Mouse (Mus musculus): ENCODE data around the gene Grifin. TPM values are rescaled to one million over a fixed set of nuclear protein-coding genes. Genes with fewer than 3 reads are reported as not detected.
A peak's percentile ranks its signal among the peaks of the same experiment; 100 is the strongest.

Grifin gene
- total and polyA plus RNA-seq, 2 experiments from 2014 or later: 0.25 TPM; not detected in 1

GRCm38 (mm10) chr5:140609511-140610272 lies 44.8 kb upstream of the Grifin start:
- peaks cover 5% of the 10 kb centered on the region; the same call in 1 of the 2 replicates for H3K27me3 ChIP-seq (ENCODE audit: insufficient read depth, low read length)
- H3K9ac ChIP-seq (replicated peaks; ENCODE audit: low read length): peak overlapping the region; percentile 75; the same call in 1 of the 2 replicates
- TF ChIP-seq CTCF (IDR thresholded peaks at IDR 0.05; ENCODE audit: low read depth): no peak
- H3K4me2 ChIP-seq (ENCODE audit: low read depth, low read length): peak overlapping the region; percentile 80
- H3K36me3 ChIP-seq (ENCODE audit: insufficient read depth, low read length): 0 out of 2 replicates have a peak, but pooled peaks cover 4% of the 10 kb centered on the region
- 13% methylated on average over 13 of the region's 13 CpGs for WGBS
- ATAC-seq: peak; percentile 33; the same call in 1 of the 2 replicates
- H3K27ac ChIP-seq: peak overlapping the region; percentile 83
- peak; percentile 82 for DNase-seq (ENCODE audit: low spot score)
- peaks cover 11% of the 10 kb centered on the region for H3K4me1 ChIP-seq (ENCODE audit: insufficient read depth, low read length)
- peak overlapping the region; percentile 62 for H3K4me3 ChIP-seq (ENCODE audit: low read length)
- H3K9me3 ChIP-seq (ENCODE audit: low read length): no peaks in the 10 kb centered on the region

GRCm38 (mm10) chr5:140608634-140609015 lies 43.8 kb upstream of the Grifin start:
- peak overlapping the region; percentile 83 for H3K27ac ChIP-seq
- H3K36me3 ChIP-seq (ENCODE audit: insufficient read depth, low read length): 0 out of 2 replicates have a peak, but pooled peaks cover under 1% of the 10 kb centered on the region
- no peak for TF ChIP-seq CTCF (IDR thresholded peaks at IDR 0.05; ENCODE audit: low read depth)
- peaks cover 5% of the 10 kb centered on the region; the same call in 1 of the 2 replicates for H3K27me3 ChIP-seq (ENCODE audit: insufficient read depth, low read length)
- no peaks in the 10 kb centered on the region for H3K9me3 ChIP-seq (ENCODE audit: low read length)
- 2% methylated on average over 16 of the region's 16 CpGs for WGBS
- peaks cover 11% of the 10 kb centered on the region for H3K4me1 ChIP-seq (ENCODE audit: insufficient read depth, low read length)
- peak overlapping the region; percentile 80 for H3K4me2 ChIP-seq (ENCODE audit: low read depth, low read length)
- DNase-seq (ENCODE audit: low spot score) (peak; percentile 84), ATAC-seq (peak; percentile 57)
- H3K9ac ChIP-seq (replicated peaks; ENCODE audit: low read length): peak overlapping the region; percentile 75
- peak overlapping the region; percentile 62 for H3K4me3 ChIP-seq (ENCODE audit: low read length)

- Histone ChIP-seq H3K27me3 (ENCODE audit: insufficient read depth, low read length) (peaks cover 5% of the 10 kb centered on the region; the same call in 1 of the 2 replicates), H3K9ac (replicated peaks; ENCODE audit: low read length) (peak overlapping the region; percentile 75), H3K9me3 (ENCODE audit: low read length) (no peaks in the 10 kb centered on the region), H3K36me3 (ENCODE audit: insufficient read depth, low read length) (no peaks in the 10 kb centered on the region), H3K4me3 (ENCODE audit: low read length) (peak overlapping the region; percentile 62), H3K4me2 (ENCODE audit: low read depth, low read length) (peak overlapping the region; percentile 80), H3K4me1 (ENCODE audit: insufficient read depth, low read length) (peaks cover 11% of the 10 kb centered on the region), H3K27ac (peak overlapping the region; percentile 83)
- 2% methylated on average over 16 of the region's 17 CpGs for WGBS
- DNase-seq (ENCODE audit: low spot score) (no peak), ATAC-seq (no peak)
- no peak for TF ChIP-seq CTCF (IDR thresholded peaks at IDR 0.05; ENCODE audit: low read depth)
Measured at GRCm38 (mm10) chr5:140607836-140608633, 43.2 kb upstream of the Grifin start.

- Histone ChIP-seq H3K9ac (replicated peaks; ENCODE audit: low read length) (peak within 1 kb of the TSS; percentile 75), H3K27ac (peak within 1 kb of the TSS; percentile 83), H3K9me3 (ENCODE audit: low read length) (no peaks in the 10 kb centered on the region), H3K4me2 (ENCODE audit: low read depth, low read length) (peak within 1 kb of the TSS; percentile 80), H3K4me1 (ENCODE audit: insufficient read depth, low read length) (peaks cover 11% of the 10 kb centered on the region), H3K27me3 (ENCODE audit: insufficient read depth, low read length) (peaks cover 5% of the 10 kb centered on the region; the same call in 1 of the 2 replicates), H3K36me3 (ENCODE audit: insufficient read depth, low read length) (no peaks in the 10 kb centered on the region), H3K4me3 (ENCODE audit: low read length) (peak within 1 kb of the TSS; percentile 62)
- ATAC-seq: peak; percentile 71
- peak; percentile 93 for DNase-seq (ENCODE audit: low spot score)
- WGBS: under 1% methylated on average over 84 of the region's 91 CpGs
- TF ChIP-seq CTCF (IDR thresholded peaks at IDR 0.05; ENCODE audit: low read depth): 0 out of 2 replicates have a peak, but pooled peaks have one; percentile 19
Measured at GRCm38 (mm10) chr5:140607001-140607835, 42.3 kb upstream of the Grifin start, which contains the start of gene Lfng. Gene Lfng, plus strand, starts transcription at chr5:140607320.

- peaks cover 5% of the 10 kb centered on the region; the same call in 1 of the 2 replicates for H3K27me3 ChIP-seq (ENCODE audit: insufficient read depth, low read length)
- TF ChIP-seq CTCF (IDR thresholded peaks at IDR 0.05; ENCODE audit: low read depth): no peak
- no peak for ATAC-seq
- peak overlapping the region; percentile 62 for H3K4me3 ChIP-seq (ENCODE audit: low read length)
- H3K9me3 ChIP-seq (ENCODE audit: low read length): no peaks in the 10 kb centered on the region
- peaks cover 7% of the 10 kb centered on the region for H3K4me1 ChIP-seq (ENCODE audit: insufficient read depth, low read length)
- H3K27ac ChIP-seq: 0 out of 2 replicates have a peak overlapping the region, but pooled peaks have one; percentile 8
- H3K36me3 ChIP-seq (ENCODE audit: insufficient read depth, low read length): no peaks in the 10 kb centered on the region
- H3K4me2 ChIP-seq (ENCODE audit: low read depth, low read length): peak overlapping the region; percentile 80
- DNase-seq (ENCODE audit: low spot score): no peak
- H3K9ac ChIP-seq (replicated peaks; ENCODE audit: low read length): 0 out of 2 replicates have a peak overlapping the region, but pooled peaks have one; percentile 9
- whole genome bisulfite sequencing: 1% methylated on average over 22 of the region's 23 CpGs
Measured at GRCm38 (mm10) chr5:140606386-140606785, 41.5 kb upstream of the Grifin start.

Data from hindbrain, postnatal 0 days (tissue).